Comparison of ENCODE assay signal across 8 mouse cellular contexts in the genomic region with DNA sequence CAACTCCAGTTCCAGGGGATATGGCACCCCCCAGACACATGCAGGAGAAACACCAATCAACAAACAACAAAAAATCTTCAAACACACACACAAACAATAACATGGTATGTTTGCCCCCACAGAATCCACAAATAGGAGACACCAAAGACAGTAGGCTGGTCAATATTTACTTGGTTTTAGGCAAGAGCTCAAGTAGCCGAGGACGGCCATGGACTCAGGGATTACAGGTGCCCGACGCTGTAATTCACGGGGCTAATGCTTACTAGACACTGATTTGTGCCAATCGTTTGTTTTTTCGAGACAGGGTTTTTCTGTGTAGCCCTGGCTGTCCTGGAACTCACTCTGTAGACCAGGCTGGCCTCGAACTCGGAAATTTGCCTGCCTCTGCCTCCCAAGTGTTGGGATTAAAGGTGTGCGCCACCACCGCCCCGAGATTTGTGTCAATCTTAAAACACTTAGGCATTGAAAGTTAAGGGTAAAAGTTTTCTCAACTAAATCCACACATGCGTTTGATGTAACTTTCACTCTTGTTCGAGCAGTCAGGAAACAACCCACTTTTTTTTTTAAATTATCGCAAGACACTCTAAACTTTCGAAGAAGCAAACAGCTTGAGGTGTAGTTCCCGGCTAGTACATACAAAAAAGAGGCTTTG. TPM values are rescaled to one million over a fixed set of nuclear protein-coding genes. Genes with fewer than 3 reads are reported as not detected.
DNase-seq lines count a peak whose midpoint lies in the region; ATAC-seq and TF ChIP-seq lines count a peak whose summit lies in the region.

No protein-coding gene starts in this region.

- TF ChIP-seq CTCF in left cerebral cortex, adult 2 months (IDR thresholded peaks at IDR 0.05) = no peak
- TF ChIP-seq CTCF in cortical plate, adult 2 months (IDR thresholded peaks at IDR 0.05; ENCODE audit: extremely low read depth, insufficient read depth, low read length) = no peak

- no peak for DNase-seq in left cerebral cortex, adult 2 months (ENCODE audit: extremely low spot score in 1 of 2, low spot score in 2 of 2)
- DNase-seq in left cerebral cortex, postnatal 14 days (ENCODE audit: low spot score in 2 of 2) = no peak
- DNase-seq in induced T-regulatory cell, adult 2 months (ENCODE audit: low read depth) = peak; percentile 57
- peak; percentile 44 for DNase-seq in naive thymus-derived CD4-positive, alpha-beta T cell, adult 2 months (ENCODE audit: low read depth)
- no peak for DNase-seq in thymus, postnatal 14 days
- no peak for DNase-seq in embryo, embryonic 11 days

- H3K4me1 ChIP-seq in cortical plate, adult 2 months (ENCODE audit: control insufficient read depth, insufficient read depth, low read length) = no peaks in the 10 kb centered on the region; the same call in 1 of the 2 replicates

- no peak for TF ChIP-seq POLR2A in cortical plate, adult 2 months (IDR thresholded peaks at IDR 0.05; ENCODE audit: extremely low read depth, insufficient read depth, low read length)

- no peak overlapping the region for H3K27ac ChIP-seq in left cerebral cortex, adult 2 months
- no peak overlapping the region for H3K27ac ChIP-seq in cortical plate, adult 2 months (ENCODE audit: insufficient read depth, low read length)

- intact Hi-C loops in left cerebral cortex, adult 2 months (cut with DNase I) = loop anchor here (2.0 kb wide), 1 partner anchor 67 kb away; no protein-coding TSS in a partner anchor
- intact Hi-C loops in left cerebral cortex, postnatal 14 days (cut with DNase I) = loop anchor here (2.0 kb wide), 2 partner anchors 17 to 67 kb away; no protein-coding TSS in a partner anchor

- H3K4me3 ChIP-seq in left cerebral cortex, adult 2 months = peak overlapping the region; percentile 96
- peak overlapping the region; percentile 12; the same call in 1 of the 2 replicates for H3K4me3 ChIP-seq in cortical plate, adult 2 months (ENCODE audit: insufficient read depth, low read length)

- ATAC-seq in CD4-positive, CD25-positive, alpha-beta regulatory T cell, adult 4 months = no peak

RNA-seq across cellular contexts. Expression of gene Tmpo, which starts 11.6 kb away (rescaled TPM):
- total RNA-seq in left cerebral cortex, adult 2 months (2021) = 10 to 100 TPM; 40.4 to 40.6 TPM
- total RNA-seq in left cerebral cortex, postnatal 14 days (2021) = 10 to 100 TPM; 32.1 to 35.0 TPM
- 32.5 and 32.8 TPM in 2 replicates for polyA plus RNA-seq in cortical plate, adult 2 months (2012; rRNA removed)
- polyA plus RNA-seq in CD4-positive, CD25-positive, alpha-beta regulatory T cell, adult 4 months (2017; shearing (Covaris generic)) = 10 to 100 TPM; 35.8 to 68.9 TPM

RNA-seq across cellular contexts. Expression of gene Slc25a3, which starts 45.7 kb away (rescaled TPM):
- 100 to 1,000 TPM; 501 to 539 TPM for total RNA-seq in left cerebral cortex, adult 2 months (2021)
- 100 to 1,000 TPM; 590 to 599 TPM for total RNA-seq in left cerebral cortex, postnatal 14 days (2021)
- polyA plus RNA-seq in cortical plate, adult 2 months (2012; rRNA removed) = 598 and 611 TPM in 2 replicates
- polyA plus RNA-seq in CD4-positive, CD25-positive, alpha-beta regulatory T cell, adult 4 months (2017; shearing (Covaris generic)) = 100 to 1,000 TPM; 200 to 224 TPM

Comparison
In these comparisons a context has a peak if more than half of its experiments do, and no peak if none do; other contexts are left out.
1. DNase-seq: peak in induced T-regulatory cell, adult 2 months (single experiment) and naive thymus-derived CD4-positive, alpha-beta T cell, adult 2 months (single experiment); none in left cerebral cortex, adult 2 months (0 of 2), left cerebral cortex, postnatal 14 days (0 of 2), thymus, postnatal 14 days (single experiment) and embryo, embryonic 11 days (single experiment).